Mouse (Mus musculus) MEL (cell line): ENCODE measurements around the gene Oxnad1. TPM values are rescaled to one million over a fixed set of nuclear protein-coding genes. Genes with fewer than 3 reads are reported as not detected.

Source experiments
- DNase-seq: peaks from one replicate; pipeline ENCODE4 v3.0.0; 2011; ENCODE audit warnings: low read depth, low spot score
- H3K27ac ChIP-seq: 2 replicates; pipeline ENCODE4 v1.5.1; 2012; ENCODE audit warnings: low read depth, mild to moderate bottlenecking, control low read depth, low read length, moderate library complexity; ENCODE audit not compliant: control insufficient read depth
- H3K27me3 ChIP-seq, 2 experiments: fragments of 150-350 bp in 1 of 2; sonication (generic) in 1 of 2; 2 replicates each; pipeline ENCODE4 v1.6.1; 2012; ENCODE audit warnings: low read length in 2 of 2, mild to moderate bottlenecking in 2 of 2, improper control_type of control experiment in 1 of 2, moderate library complexity in 1 of 2; ENCODE audit not compliant: insufficient read depth in 2 of 2, control insufficient read depth in 1 of 2
- H3K36me3 ChIP-seq, 2 experiments: 2 replicates each; pipeline ENCODE4 v1.6.1; 2012 to 2014; ENCODE audit warnings: low read length in 2 of 2, improper control_type of control experiment in 1 of 2, inconsistent platforms in 1 of 2, mild to moderate bottlenecking in 1 of 2; ENCODE audit not compliant: insufficient read depth in 2 of 2, control insufficient read depth in 1 of 2
- H3K4me1 ChIP-seq, 2 experiments: fragments of 150-350 bp in 1 of 2; sonication (generic) in 1 of 2; 2 replicates each; pipeline ENCODE4 v1.6.1; 2012; ENCODE audit warnings: low read length in 2 of 2, improper control_type of control experiment in 1 of 2, mild to moderate bottlenecking in 1 of 2; ENCODE audit not compliant: insufficient read depth in 2 of 2, control insufficient read depth in 1 of 2
- H3K4me3 ChIP-seq, 2 experiments: fragments of 150-350 bp in 1 of 2; sonication (generic) in 1 of 2; 2 replicates each; pipeline ENCODE4 v1.5.1; 2012; ENCODE audit warnings: low read depth in 2 of 2, low read length in 2 of 2, mild to moderate bottlenecking in 2 of 2, moderate library complexity in 2 of 2, control low read depth in 1 of 2, improper control_type of control experiment in 1 of 2; ENCODE audit not compliant: control insufficient read depth in 1 of 2, insufficient read depth in 1 of 2
- H3K79me2 ChIP-seq: 2 replicates; pipeline ENCODE4 v1.6.1; 2012; ENCODE audit warnings: mild to moderate bottlenecking, low read length, moderate library complexity; ENCODE audit not compliant: control insufficient read depth, poor library complexity, insufficient read depth
- H3K9ac ChIP-seq: 2 replicates; pipeline ENCODE4 v1.6.1; 2012; ENCODE audit warnings: low read depth, mild to moderate bottlenecking, control low read depth, low read length, moderate library complexity; ENCODE audit not compliant: control insufficient read depth, poor library complexity, severe bottlenecking
- H3K9me3 ChIP-seq: fragments of 150-350 bp; sonication (generic); replicated peaks from 2 replicates; pipeline ENCODE4 v1.6.1; 2012; ENCODE audit warnings: mild to moderate bottlenecking, low read length, improper control_type of control experiment, moderate library complexity; ENCODE audit not compliant: insufficient read depth
- BHLHE40 ChIP-seq: IDR thresholded peaks from 2 replicates; pipeline ENCODE4 v1.6.1; 2012; ENCODE audit warnings: low read depth, mild to moderate bottlenecking, inconsistent platforms, low read length, improper control_type of control experiment, borderline replicate concordance
- CHD2 ChIP-seq: IDR thresholded peaks from 2 replicates; pipeline ENCODE4 v1.6.1; 2011; ENCODE audit warnings: low read length, improper control_type of control experiment
- CTCF ChIP-seq, 3 experiments: IDR thresholded peaks in 2 of 3; conservative IDR thresholded peaks in 1 of 3; 2 replicates each; pipeline ENCODE4 v1.5.1; 2011 to 2012; ENCODE audit warnings: low read length in 3 of 3, low read depth in 2 of 3, mild to moderate bottlenecking in 2 of 3, improper control_type of control experiment in 1 of 3, inconsistent platforms in 1 of 3, mixed read lengths in 1 of 3, moderate library complexity in 1 of 3; ENCODE audit not compliant: control insufficient read depth in 1 of 3, insufficient read depth in 1 of 3, poor library complexity in 1 of 3, severe bottlenecking in 1 of 3
- E2F4 ChIP-seq: IDR thresholded peaks from 2 replicates; pipeline ENCODE4 v1.6.1; 2011; ENCODE audit warnings: low read depth, low read length, improper control_type of control experiment, borderline replicate concordance
- ELF1 ChIP-seq: IDR thresholded peaks from 2 replicates; pipeline ENCODE4 v1.6.1; 2014; ENCODE audit warnings: low read depth, mild to moderate bottlenecking, inconsistent platforms, low read length, improper control_type of control experiment, moderate library complexity
- EP300 ChIP-seq, 2 experiments: IDR thresholded peaks; 2 replicates each; pipeline ENCODE4 v1.6.1; 2011; ENCODE audit warnings: improper control_type of control experiment in 2 of 2, low read length in 2 of 2, low read depth in 1 of 2, mild to moderate bottlenecking in 1 of 2
- ETS1 ChIP-seq: IDR thresholded peaks from 2 replicates; pipeline ENCODE4 v1.6.1; 2012; ENCODE audit warnings: low read depth, mild to moderate bottlenecking, inconsistent platforms, low read length, improper control_type of control experiment, moderate library complexity
- GABPA ChIP-seq: IDR thresholded peaks from 2 replicates; pipeline ENCODE4 v1.6.1; 2012; ENCODE audit warnings: low read depth, mild to moderate bottlenecking, inconsistent platforms, low read length, improper control_type of control experiment, moderate library complexity
- GATA1 ChIP-seq: IDR thresholded peaks from 2 replicates; pipeline ENCODE4 v1.6.1; 2011; ENCODE audit warnings: low read depth, low read length, improper control_type of control experiment
- HCFC1 ChIP-seq: IDR thresholded peaks from 2 replicates; pipeline ENCODE4 v1.6.1; 2012; ENCODE audit warnings: low read depth, mild to moderate bottlenecking, inconsistent platforms, low read length, improper control_type of control experiment, moderate library complexity
- JUND ChIP-seq: IDR thresholded peaks from 2 replicates; pipeline ENCODE4 v1.6.1; 2011; ENCODE audit warnings: low read depth, mild to moderate bottlenecking, improper control_type of control experiment, low read length
- KAT2A ChIP-seq: conservative IDR thresholded peaks from 2 replicates; pipeline ENCODE4 v1.6.1; 2012; ENCODE audit warnings: low read depth, low read length, improper control_type of control experiment, inconsistent platforms
- MAFK ChIP-seq: IDR thresholded peaks from 2 replicates; pipeline ENCODE4 v1.6.1; 2011; ENCODE audit warnings: low read depth, mild to moderate bottlenecking, low read length, improper control_type of control experiment, borderline replicate concordance
- MAX ChIP-seq: IDR thresholded peaks from 2 replicates; pipeline ENCODE4 v1.6.1; 2011; ENCODE audit warnings: low read length, improper control_type of control experiment
- MAZ ChIP-seq: IDR thresholded peaks from 2 replicates; pipeline ENCODE4 v1.6.1; 2012; ENCODE audit warnings: low read depth, mild to moderate bottlenecking, inconsistent platforms, low read length, improper control_type of control experiment
- MEF2A ChIP-seq: IDR thresholded peaks from 2 replicates; pipeline ENCODE4 v1.6.1; 2014; ENCODE audit warnings: low read depth, mild to moderate bottlenecking, inconsistent platforms, low read length, improper control_type of control experiment; ENCODE audit not compliant: poor library complexity, insufficient replicate concordance, severe bottlenecking; ENCODE audit errors: extremely low read depth
- MXI1 ChIP-seq: IDR thresholded peaks from 2 replicates; pipeline ENCODE4 v1.6.1; 2011; ENCODE audit warnings: mild to moderate bottlenecking, low read depth, low read length, improper control_type of control experiment
- MYB ChIP-seq: IDR thresholded peaks from 2 replicates; pipeline ENCODE4 v1.6.1; 2011; ENCODE audit warnings: mild to moderate bottlenecking, low read depth, low read length, improper control_type of control experiment
- MYC ChIP-seq: IDR thresholded peaks from 2 replicates; pipeline ENCODE4 v1.6.1; 2011; ENCODE audit warnings: low read depth, mild to moderate bottlenecking, low read length, improper control_type of control experiment, moderate library complexity
- NELFE ChIP-seq: IDR thresholded peaks from 2 replicates; pipeline ENCODE4 v1.6.1; 2011; ENCODE audit warnings: low read depth, low read length, improper control_type of control experiment
- NRF1 ChIP-seq: IDR thresholded peaks from 2 replicates; pipeline ENCODE4 v1.6.1; 2014; ENCODE audit warnings: low read depth, mild to moderate bottlenecking, inconsistent platforms, low read length, improper control_type of control experiment, moderate library complexity; ENCODE audit not compliant: poor library complexity, insufficient read depth, severe bottlenecking
- POLR2A ChIP-seq, 2 experiments: IDR thresholded peaks; 2 replicates each; pipeline ENCODE4 v1.6.1; 2011 to 2012; ENCODE audit warnings: low read length in 2 of 2, mild to moderate bottlenecking in 2 of 2, control low read depth in 1 of 2, improper control_type of control experiment in 1 of 2, low read depth in 1 of 2, moderate library complexity in 1 of 2; ENCODE audit not compliant: control insufficient read depth in 1 of 2, insufficient read depth in 1 of 2, poor library complexity in 1 of 2
- POLR2AphosphoS2 ChIP-seq: IDR thresholded peaks from 2 replicates; pipeline ENCODE4 v1.6.1; 2011; ENCODE audit warnings: low read length, improper control_type of control experiment
- POLR2AphosphoS5 ChIP-seq: IDR thresholded peaks from 2 replicates; pipeline ENCODE4 v1.6.1; 2012; ENCODE audit warnings: low read depth, borderline replicate concordance, mild to moderate bottlenecking, inconsistent platforms, low read length, moderate library complexity, mixed read lengths
- RAD21 ChIP-seq: IDR thresholded peaks from 2 replicates; pipeline ENCODE4 v1.6.1; 2011; ENCODE audit warnings: mild to moderate bottlenecking, low read depth, low read length, improper control_type of control experiment
- RCOR1 ChIP-seq: IDR thresholded peaks from 2 replicates; pipeline ENCODE4 v1.6.1; 2012; ENCODE audit warnings: low read depth, mild to moderate bottlenecking, inconsistent platforms, low read length, improper control_type of control experiment
- SIN3A ChIP-seq: IDR thresholded peaks from 2 replicates; pipeline ENCODE4 v1.6.1; 2012; ENCODE audit warnings: low read length, improper control_type of control experiment, inconsistent platforms
- SMC3 ChIP-seq: IDR thresholded peaks from 2 replicates; pipeline ENCODE4 v1.6.1; 2011; ENCODE audit warnings: low read depth, low read length, improper control_type of control experiment
- TAL1 ChIP-seq: IDR thresholded peaks from 2 replicates; pipeline ENCODE4 v1.6.1; 2012; ENCODE audit warnings: mild to moderate bottlenecking, inconsistent platforms, low read length, moderate library complexity, mixed read lengths
- TBP ChIP-seq: IDR thresholded peaks from 2 replicates; pipeline ENCODE4 v1.8.0; 2011; ENCODE audit warnings: low read depth, low read length, improper control_type of control experiment
- TCF12 ChIP-seq: IDR thresholded peaks from 2 replicates; pipeline ENCODE4 v1.6.1; 2014; ENCODE audit warnings: low read depth, mild to moderate bottlenecking, inconsistent platforms, low read length, improper control_type of control experiment, moderate library complexity
- UBTF ChIP-seq: IDR thresholded peaks from 2 replicates; pipeline ENCODE4 v1.6.1; 2012; ENCODE audit warnings: low read depth, mild to moderate bottlenecking, inconsistent platforms, low read length, improper control_type of control experiment, moderate library complexity, borderline replicate concordance; ENCODE audit not compliant: insufficient read depth
- USF1 ChIP-seq: IDR thresholded peaks from 2 replicates; pipeline ENCODE4 v1.6.1; 2014; ENCODE audit warnings: low read depth, mild to moderate bottlenecking, inconsistent platforms, low read length, improper control_type of control experiment, moderate library complexity
- USF2 ChIP-seq, 2 experiments: IDR thresholded peaks; 2 replicates each; pipeline ENCODE4 v1.6.1; 2011 to 2012; ENCODE audit warnings: improper control_type of control experiment in 2 of 2, low read length in 2 of 2, borderline replicate concordance in 1 of 2, inconsistent platforms in 1 of 2, low read depth in 1 of 2, mild to moderate bottlenecking in 1 of 2; ENCODE audit not compliant: insufficient read depth in 1 of 2
- ZC3H11A ChIP-seq: IDR thresholded peaks from 2 replicates; pipeline ENCODE4 v1.6.1; 2012; ENCODE audit warnings: low read depth, mild to moderate bottlenecking, inconsistent platforms, low read length, improper control_type of control experiment
- ZKSCAN1 ChIP-seq: IDR thresholded peaks from 2 replicates; pipeline ENCODE4 v1.6.1; 2012; ENCODE audit warnings: low read depth, mild to moderate bottlenecking, inconsistent platforms, low read length, improper control_type of control experiment, moderate library complexity
- ZMIZ1 ChIP-seq: IDR thresholded peaks from 2 replicates; pipeline ENCODE4 v1.6.1; 2012; ENCODE audit warnings: low read depth, mild to moderate bottlenecking, inconsistent platforms, low read length, improper control_type of control experiment, moderate library complexity
- ZNF384 ChIP-seq: IDR thresholded peaks from 2 replicates; pipeline ENCODE4 v1.6.1; 2012; ENCODE audit warnings: low read depth, mild to moderate bottlenecking, inconsistent platforms, low read length, improper control_type of control experiment
- polyA plus RNA-seq, 2 experiments: library from polyadenylated mRNA; stranded (reverse) in 1 of 2; unstranded in 1 of 2; fragments of >175 nt in 1 of 2; fragments of >200 nt in 1 of 2; gene quantifications; 2 replicates each; pipeline versions ENCODE4 v1.2.1 to v1.2.4; 2012; ENCODE audit warnings: low replicate concordance in 2 of 2, low read depth in 1 of 2; ENCODE audit not compliant: insufficient read length in 2 of 2, insufficient read depth in 1 of 2, missing spikeins in 1 of 2
- total RNA-seq: library from RNA; depleted of rRNA; stranded (reverse); fragments of 300-350 nt; gene quantifications from 2 replicates; pipeline ENCODE4 v1.2.3, GENCODE M21; 2012

The Oxnad1 gene
- total and polyA plus RNA-seq, 3 experiments = 54.8 to 244 (median 82.1) TPM

DNA sequence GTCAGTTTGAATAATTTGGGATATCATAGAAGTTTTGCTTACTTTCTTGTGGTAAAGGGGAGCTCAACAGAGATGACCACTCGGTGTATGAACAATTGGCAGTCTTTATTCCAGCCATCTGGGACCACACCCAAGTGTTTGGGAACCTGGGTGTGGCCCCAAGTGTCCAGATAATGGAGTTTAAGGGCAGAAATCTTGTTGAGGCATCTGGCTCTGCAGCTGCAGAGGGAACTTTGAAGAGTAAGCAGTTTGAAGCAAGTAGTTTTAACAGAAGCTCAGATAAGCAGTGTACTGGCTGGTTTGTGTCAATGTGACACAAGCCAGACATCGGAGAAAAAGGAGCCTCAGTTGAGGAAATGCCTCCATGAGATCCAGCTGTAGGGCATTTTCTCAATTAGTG is 49.1 kb downstream of the Oxnad1 start:
- H3K27ac ChIP-seq = peak overlapping the region; percentile 52
- no peaks in the 10 kb centered on the region for H3K27me3 ChIP-seq
- peaks cover 0 to 36% of the 10 kb centered on the region in 2 experiments; a peak in 2 of 4 replicates for H3K36me3 ChIP-seq
- H3K9me3 ChIP-seq = no peaks in the 10 kb centered on the region
- H3K4me3 ChIP-seq = peak overlapping the region in 1 of 2 experiments; percentile 47; a peak in 2 of 4 replicates
- peak; percentile 65 for DNase-seq
- H3K4me1 ChIP-seq = peaks cover 29 to 44% of the 10 kb centered on the region in 2 experiments
- no peak overlapping the region for H3K9ac ChIP-seq
- no peaks in the 10 kb centered on the region for H3K79me2 ChIP-seq
- TF ChIP-seq GABPA (no peak), POLR2AphosphoS2 (no peak), SMC3 (no peak), ETS1 (peak; percentile 90), E2F4 (no peak), MXI1 (no peak), NELFE (no peak), NRF1 (no peak), ZKSCAN1 (no peak), MAX (no peak), SIN3A (peak; percentile 57; the same call in 1 of the 2 replicates), GATA1 (peak; percentile 81), MAZ (no peak), UBTF (no peak), MYC (no peak), HCFC1 (no peak), JUND (no peak), TCF12 (peak; percentile 93), RCOR1 (peak; percentile 48), USF2 (IDR thresholded peaks at IDR 0.05; ENCODE audit: borderline replicate concordance in 1 of 2, insufficient read depth in 1 of 2, low read depth in 1 of 2, low read length in 2 of 2) (no peak), TBP (no peak), ZNF384 (no peak; the same call in 1 of the 2 replicates), RAD21 (no peak), ZMIZ1 (no peak), CTCF (IDR thresholded peaks at IDR 0.05 in 2 of 3, conservative IDR thresholded peaks at IDR 0.05 in 1 of 3; ENCODE audit: control insufficient read depth in 1 of 3, insufficient read depth in 1 of 3, low read depth in 2 of 3, low read length in 3 of 3, poor library complexity in 1 of 3, severe bottlenecking in 1 of 3) (no peak), POLR2AphosphoS5 (no peak), EP300 (IDR thresholded peaks at IDR 0.05; ENCODE audit: low read depth in 1 of 2, low read length in 2 of 2) (peak; percentile 80 to 84), KAT2A (no peak), MEF2A (no peak), ELF1 (no peak), MAFK (peak; percentile 60), CHD2 (no peak), TAL1 (peak; percentile 56), MYB (peak; percentile 64; the same call in 1 of the 2 replicates), USF1 (no peak), BHLHE40 (no peak; the same call in 1 of the 2 replicates), ZC3H11A (no peak), POLR2A (IDR thresholded peaks at IDR 0.05; ENCODE audit: control insufficient read depth in 1 of 2, insufficient read depth in 1 of 2, low read depth in 1 of 2, low read length in 2 of 2, poor library complexity in 1 of 2) (no peak)
